Mouse (Mus musculus): ENCODE results near the gene Elp4. TPM values are rescaled to one million over a fixed set of nuclear protein-coding genes. Genes with fewer than 3 reads are reported as not detected.

Elp4 gene
- polyA plus RNA-seq, 1 experiment from 2014 or later = 67.5 TPM

DNA sequence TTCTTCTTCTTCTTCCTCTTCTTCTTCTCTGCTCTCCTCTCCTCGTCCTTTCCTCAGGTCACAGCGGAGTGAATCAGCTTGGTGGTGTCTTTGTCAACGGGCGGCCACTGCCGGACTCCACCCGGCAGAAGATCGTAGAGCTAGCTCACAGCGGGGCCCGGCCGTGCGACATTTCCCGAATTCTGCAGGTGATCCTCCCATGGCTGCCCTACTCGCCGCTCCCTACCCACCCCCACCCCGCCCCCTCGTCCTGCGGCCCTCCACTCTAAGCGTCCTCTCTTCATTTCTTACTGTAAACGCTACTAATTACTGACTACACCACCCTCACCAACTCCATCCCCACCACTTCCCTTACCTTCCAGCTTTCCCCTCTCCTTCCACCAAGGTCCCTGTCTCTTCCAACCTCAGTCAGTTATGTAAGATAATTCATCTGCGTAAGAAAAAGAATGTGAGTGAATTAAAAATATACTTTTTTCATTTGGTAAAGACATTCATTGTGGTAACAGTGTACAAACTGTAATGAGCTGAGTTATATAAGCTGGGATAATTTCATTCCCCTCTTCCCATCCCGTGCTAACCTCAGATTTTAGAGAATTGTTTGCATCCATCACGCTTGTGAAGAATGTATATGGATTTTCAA, 220.5 kb downstream of the Elp4 start:
- Histone ChIP-seq H3K9me3 (replicated peaks) (no peaks in the 10 kb centered on the region), H3K4me1 (peaks cover 76% of the 10 kb centered on the region), H3K36me3 (peaks cover 2% of the 10 kb centered on the region; the same call in 1 of the 2 replicates), H3K4me3 (peak overlapping the region; percentile 66), H3K27me3 (ENCODE audit: low read depth, poor library complexity, severe bottlenecking) (peaks cover 100% of the 10 kb centered on the region), H3K27ac (replicated peaks) (peak overlapping the region; percentile 74)
- 2% methylated on average over 22 of the region's 22 CpGs for WGBS
- DNase-seq (ENCODE audit: low spot score) = peak; percentile 27

- H3K4me1 ChIP-seq = peaks cover 65% of the 10 kb centered on the region
- 2% methylated on average over 21 of the region's 21 CpGs for WGBS
- H3K9me3 ChIP-seq (replicated peaks) = no peaks in the 10 kb centered on the region
- peak; percentile 49 for DNase-seq (ENCODE audit: low spot score)
- H3K4me3 ChIP-seq = peak overlapping the region; percentile 66
- peaks cover 2% of the 10 kb centered on the region; the same call in 1 of the 2 replicates for H3K36me3 ChIP-seq
- H3K27ac ChIP-seq (replicated peaks) = peak overlapping the region; percentile 77
- H3K27me3 ChIP-seq (ENCODE audit: low read depth, poor library complexity, severe bottlenecking) = peaks cover 100% of the 10 kb centered on the region
Observed at GRCm38 (mm10) chr2:105682634-105683351, 221.6 kb downstream of the Elp4 start.

DNA sequence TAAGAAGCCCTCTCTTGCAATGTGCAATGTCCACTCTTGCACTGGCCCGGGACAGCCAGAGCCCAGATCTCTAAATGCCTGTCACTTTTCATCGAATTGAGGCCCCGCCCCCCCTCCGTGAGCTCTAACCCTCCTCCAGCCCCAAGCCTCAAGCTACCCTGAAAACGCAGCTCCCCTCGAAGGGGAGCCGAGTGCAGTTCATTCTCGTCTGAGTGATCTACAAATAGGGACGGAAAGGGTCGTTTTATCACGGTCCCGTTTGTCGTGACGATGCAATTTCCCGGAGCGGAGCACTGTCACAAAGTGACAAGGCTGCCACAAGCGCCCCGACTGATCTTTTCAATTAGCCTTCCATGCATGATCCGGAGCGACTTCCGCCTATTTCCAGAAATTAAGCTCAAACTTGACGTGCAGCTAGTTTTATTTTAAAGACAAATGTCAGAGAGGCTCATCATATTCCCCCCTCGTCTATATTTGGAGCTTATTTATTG, 222.3 kb downstream of the Elp4 start:
- H3K36me3 ChIP-seq = peaks cover 2% of the 10 kb centered on the region; the same call in 1 of the 2 replicates
- H3K27me3 ChIP-seq (ENCODE audit: low read depth, poor library complexity, severe bottlenecking) = peaks cover 100% of the 10 kb centered on the region
- H3K4me1 ChIP-seq = peaks cover 57% of the 10 kb centered on the region
- DNase-seq (ENCODE audit: low spot score) = peak; percentile 65
- WGBS = under 1% methylated on average over 23 of the region's 23 CpGs
- H3K4me3 ChIP-seq = peak overlapping the region; percentile 66
- H3K27ac ChIP-seq (replicated peaks) = peak overlapping the region; percentile 77
- H3K9me3 ChIP-seq (replicated peaks) = no peaks in the 10 kb centered on the region

DNA sequence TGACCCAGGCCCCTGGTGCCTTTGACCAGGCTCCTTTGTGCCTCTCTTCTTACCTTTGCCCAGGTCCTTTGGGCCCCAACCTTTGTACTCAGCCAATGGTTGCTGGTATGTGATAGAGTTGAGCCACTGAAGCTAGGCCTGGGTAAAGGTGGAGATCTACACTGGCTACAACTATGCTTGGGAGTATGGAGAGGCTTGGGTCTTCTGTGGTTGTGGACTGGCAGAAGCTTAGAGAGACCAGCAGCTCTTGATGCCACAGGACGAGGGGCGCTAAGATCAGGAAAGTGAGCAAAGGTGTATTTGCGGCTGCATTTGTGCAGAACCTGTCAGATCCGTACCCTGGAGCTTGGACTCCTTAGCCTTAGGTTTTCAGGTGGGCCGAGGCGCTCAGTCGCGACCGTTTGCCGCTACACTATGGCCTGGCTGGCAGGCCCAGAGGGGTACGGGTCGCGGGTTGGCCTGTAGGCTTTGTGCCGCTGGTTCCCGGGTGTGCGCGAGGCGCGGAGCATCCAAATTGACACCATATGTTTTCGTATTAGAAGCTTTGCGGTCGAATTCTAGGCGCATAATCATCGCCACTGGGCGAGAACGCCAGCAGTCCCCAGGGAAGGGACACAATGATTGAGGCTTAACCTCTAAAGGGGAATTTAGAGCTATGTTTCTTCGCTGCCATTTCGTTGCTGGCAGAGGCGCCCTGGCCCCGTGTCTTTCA, 223.2 kb downstream of the Elp4 start:
- Histone ChIP-seq H3K4me3 (peak overlapping the region; percentile 66), H3K36me3 (peaks cover 2% of the 10 kb centered on the region; the same call in 1 of the 2 replicates), H3K27me3 (ENCODE audit: low read depth, poor library complexity, severe bottlenecking) (peaks cover 100% of the 10 kb centered on the region), H3K27ac (replicated peaks) (peak overlapping the region; percentile 77), H3K9me3 (replicated peaks) (no peaks in the 10 kb centered on the region), H3K4me1 (peaks cover 54% of the 10 kb centered on the region)
- DNase-seq (ENCODE audit: low spot score) = peak; percentile 63
- 2% methylated on average over 30 of the region's 30 CpGs for WGBS

- H3K36me3 ChIP-seq = no peaks in the 10 kb centered on the region; the same call in 1 of the 2 replicates
- peak overlapping the region; percentile 66 for H3K4me3 ChIP-seq
- peak overlapping the region; percentile 77 for H3K27ac ChIP-seq (replicated peaks)
- H3K4me1 ChIP-seq = peaks cover 52% of the 10 kb centered on the region
- peak; percentile 68 for DNase-seq (ENCODE audit: low spot score)
- H3K27me3 ChIP-seq (ENCODE audit: low read depth, poor library complexity, severe bottlenecking) = peaks cover 100% of the 10 kb centered on the region
- no peaks in the 10 kb centered on the region for H3K9me3 ChIP-seq (replicated peaks)
- WGBS = under 1% methylated on average over 24 of the region's 24 CpGs
Observed at GRCm38 (mm10) chr2:105680146-105680998, 224.0 kb downstream of the Elp4 start.

GRCm38 (mm10) chr2:105679331-105679730, 225.0 kb downstream of the Elp4 start:
- H3K9me3 ChIP-seq (replicated peaks) = no peaks in the 10 kb centered on the region
- peaks cover 61% of the 10 kb centered on the region for H3K4me1 ChIP-seq
- peak overlapping the region; percentile 77 for H3K27ac ChIP-seq (replicated peaks)
- peaks cover 100% of the 10 kb centered on the region for H3K27me3 ChIP-seq (ENCODE audit: low read depth, poor library complexity, severe bottlenecking)
- 2% methylated on average over 2 of the region's 2 CpGs for WGBS
- peak overlapping the region; percentile 66 for H3K4me3 ChIP-seq
- no peaks in the 10 kb centered on the region for H3K36me3 ChIP-seq
- DNase-seq (ENCODE audit: low spot score) = peak; percentile 33

DNA sequence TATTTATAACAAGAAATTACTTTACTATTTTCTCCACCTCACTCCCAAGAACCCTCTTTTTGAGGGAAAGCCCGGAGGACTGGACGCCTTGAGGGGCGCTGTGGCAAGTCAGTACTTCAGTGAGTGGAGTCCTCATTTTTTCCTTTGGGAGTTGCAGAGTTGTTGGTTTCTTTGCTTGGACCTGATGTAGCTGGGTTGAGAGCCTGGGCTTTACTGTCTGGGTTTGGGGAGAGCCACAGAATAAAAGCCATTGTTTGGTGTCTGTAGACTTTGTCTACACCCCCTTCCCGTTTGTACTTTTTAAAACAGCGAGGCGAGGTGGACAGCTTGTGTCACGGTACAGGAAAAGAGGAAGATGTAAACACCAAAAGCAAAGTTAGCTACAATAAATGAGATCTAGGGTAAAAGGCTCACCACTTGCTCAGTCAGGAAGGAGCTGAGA, 225.5 kb downstream of the Elp4 start:
- H3K9me3 ChIP-seq (replicated peaks) = no peaks in the 10 kb centered on the region
- H3K27me3 ChIP-seq (ENCODE audit: low read depth, poor library complexity, severe bottlenecking) = peaks cover 100% of the 10 kb centered on the region
- under 1% methylated on average over 7 of the region's 7 CpGs for WGBS
- H3K4me3 ChIP-seq = peak overlapping the region; percentile 66
- no peaks in the 10 kb centered on the region for H3K36me3 ChIP-seq
- H3K27ac ChIP-seq (replicated peaks) = peak overlapping the region; percentile 77
- peak; percentile 31 for DNase-seq (ENCODE audit: low spot score)
- peaks cover 63% of the 10 kb centered on the region for H3K4me1 ChIP-seq

- peak overlapping the region; percentile 77 for H3K27ac ChIP-seq (replicated peaks)
- WGBS = 4% methylated on average over 4 of the region's 4 CpGs
- no peaks in the 10 kb centered on the region for H3K9me3 ChIP-seq (replicated peaks)
- peaks cover 66% of the 10 kb centered on the region for H3K4me1 ChIP-seq
- H3K27me3 ChIP-seq (ENCODE audit: low read depth, poor library complexity, severe bottlenecking) = peaks cover 100% of the 10 kb centered on the region
- no peak for DNase-seq (ENCODE audit: low spot score)
- H3K36me3 ChIP-seq = no peaks in the 10 kb centered on the region
- H3K4me3 ChIP-seq = peak overlapping the region; percentile 66
Observed at GRCm38 (mm10) chr2:105678306-105678705, 226.1 kb downstream of the Elp4 start.

GRCm38 (mm10) chr2:105677434-105678105, 226.8 kb downstream of the Elp4 start:
- H3K36me3 ChIP-seq = no peaks in the 10 kb centered on the region
- peak overlapping the region; percentile 91 for H3K27ac ChIP-seq (replicated peaks)
- WGBS = 1% methylated on average over 11 of the region's 11 CpGs
- H3K9me3 ChIP-seq (replicated peaks) = no peaks in the 10 kb centered on the region
- peaks cover 100% of the 10 kb centered on the region for H3K27me3 ChIP-seq (ENCODE audit: low read depth, poor library complexity, severe bottlenecking)
- H3K4me3 ChIP-seq = peak overlapping the region; percentile 66
- peaks cover 66% of the 10 kb centered on the region for H3K4me1 ChIP-seq
- DNase-seq (ENCODE audit: low spot score) = peak; percentile 49

- no peak for DNase-seq (ENCODE audit: low spot score)
- peaks cover 100% of the 10 kb centered on the region for H3K27me3 ChIP-seq (ENCODE audit: low read depth, poor library complexity, severe bottlenecking)
- peaks cover 66% of the 10 kb centered on the region for H3K4me1 ChIP-seq
- H3K36me3 ChIP-seq = no peaks in the 10 kb centered on the region
- WGBS = under 1% methylated on average over 11 of the region's 11 CpGs
- peak overlapping the region; percentile 66 for H3K4me3 ChIP-seq
- no peaks in the 10 kb centered on the region for H3K9me3 ChIP-seq (replicated peaks)
- peak overlapping the region; percentile 91 for H3K27ac ChIP-seq (replicated peaks)
Observed at GRCm38 (mm10) chr2:105676909-105677433, 227.4 kb downstream of the Elp4 start.

Measured in midbrain, embryonic 10.5 days (tissue).